Mouse (Mus musculus) left cerebral cortex, adult 9 months (tissue): ENCODE data around the gene Ms4a10.

Experiments used
- DNase-seq, 2 experiments: peaks; one replicate each; pipeline ENCODE4 v3.0.0; 2022; ENCODE audit warnings: low spot score in 2 of 2

Ms4a10 gene

DNA sequence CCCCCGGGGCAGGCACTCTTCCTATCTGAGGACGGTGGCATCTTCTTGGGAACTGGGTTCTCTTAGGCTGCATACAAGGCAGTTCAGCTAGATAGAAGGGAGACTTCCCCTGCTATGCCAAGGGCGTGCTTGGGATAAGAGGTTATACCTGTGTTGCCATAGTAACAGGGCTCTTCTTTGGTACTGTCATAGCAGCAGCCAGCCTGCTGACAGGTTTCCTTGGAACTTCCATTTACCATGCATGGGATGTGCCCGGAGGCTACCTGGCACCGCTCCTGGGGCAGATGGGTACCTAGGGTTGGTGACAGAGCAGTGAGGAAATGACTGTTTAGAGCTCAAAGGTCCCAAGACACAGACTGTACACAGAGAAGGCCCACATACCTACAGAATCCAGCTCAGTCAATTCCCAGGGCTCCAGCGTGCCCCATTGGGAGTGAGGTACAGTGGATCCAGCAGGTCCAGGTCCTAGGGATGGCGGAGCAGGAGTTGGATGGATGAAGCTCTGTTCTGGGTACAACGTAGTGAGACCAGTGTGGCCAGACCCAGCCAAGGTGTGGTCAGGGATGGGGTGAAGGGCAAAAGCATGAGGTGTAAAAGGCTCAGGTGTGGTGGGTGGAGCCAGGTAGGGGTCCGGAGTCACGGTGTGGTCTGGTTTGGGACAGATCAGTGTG is 56.0 kb downstream of the Ms4a10 start:
- DNase-seq, result no peak

GRCm38 (mm10) chr19:10916506-10916905 is 58.0 kb downstream of the Ms4a10 start:
- no peak for DNase-seq

DNA sequence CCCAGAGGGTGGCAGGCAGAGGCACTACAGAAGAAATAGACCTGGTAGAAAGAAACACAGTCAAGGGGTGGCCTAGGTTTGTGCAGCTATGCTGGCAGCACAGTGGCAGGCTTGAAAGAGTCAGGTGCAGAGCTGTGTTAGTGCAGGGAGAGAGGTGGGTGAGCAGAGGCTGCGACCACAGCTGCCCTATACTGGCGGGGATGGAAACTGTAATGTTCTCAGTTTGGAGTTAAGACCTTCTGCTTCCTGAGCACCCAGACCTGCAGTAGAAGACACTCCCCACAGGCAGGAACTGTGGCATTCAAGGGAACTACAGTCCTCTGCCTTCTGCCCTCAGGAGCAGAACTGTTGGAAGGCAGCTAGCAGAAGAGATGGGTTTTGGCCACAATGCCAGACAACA is 59.6 kb downstream of the Ms4a10 start:
- DNase-seq, result no peak

GRCm38 (mm10) chr19:10914291-10914690 is 60.2 kb downstream of the Ms4a10 start:
- no peak for DNase-seq
